Mouse (Mus musculus) brain, embryonic 14.5 days (tissue): Measurements from ENCODE around the gene Rnase12.

Experiments
- CTCF ChIP-seq: fragments of 200-500 bp; IDR thresholded peaks from 2 replicates; pipeline ENCODE4 v1.5.1; 2012; ENCODE audit warnings: inconsistent platforms, mild to moderate bottlenecking, moderate library complexity, borderline replicate concordance; ENCODE audit not compliant: insufficient read depth, insufficient read length; ENCODE audit errors: extremely low read depth
- POLR2A ChIP-seq: fragments of 200-500 bp; IDR thresholded peaks from 2 replicates; pipeline ENCODE4 v1.6.1; 2012; ENCODE audit warnings: mild to moderate bottlenecking, inconsistent platforms, borderline replicate concordance; ENCODE audit not compliant: poor library complexity, insufficient read depth, insufficient read length, severe bottlenecking; ENCODE audit errors: extremely low read depth

- TF ChIP-seq POLR2A (no peak), CTCF (no peak)
Observed at GRCm38 (mm10) chr14:51085086-51085485, 27.6 kb upstream of the Rnase12 start.
